Mouse (Mus musculus): ENCODE measurements around the gene Smg1. TPM values are rescaled to one million over a fixed set of nuclear protein-coding genes. Genes with fewer than 3 reads are reported as not detected.

The Smg1 gene
- polyA plus RNA-seq, 1 experiment, result 43.2 TPM

GRCm38 (mm10) chr7:118163006-118163405 lies 80.5 kb downstream of the Smg1 start:
- no peak overlapping the region for H3K4me3 ChIP-seq (ENCODE audit: insufficient read depth, low read length)
- H3K4me1 ChIP-seq (ENCODE audit: control insufficient read depth, insufficient read depth, low read length), result no peaks in the 10 kb centered on the region
- H3K27ac ChIP-seq (ENCODE audit: insufficient read depth, low read depth, low read length), result no peak overlapping the region
- no peak for TF ChIP-seq POLR2A (IDR thresholded peaks at IDR 0.05; ENCODE audit: borderline replicate concordance, low read depth, low read length)
- TF ChIP-seq CTCF (IDR thresholded peaks at IDR 0.05; ENCODE audit: low read depth, low read length), result no peak

- TF ChIP-seq CTCF (IDR thresholded peaks at IDR 0.05; ENCODE audit: low read depth, low read length) (no peak), POLR2A (IDR thresholded peaks at IDR 0.05; ENCODE audit: borderline replicate concordance, low read depth, low read length) (no peak)
- no peak overlapping the region for H3K27ac ChIP-seq (ENCODE audit: insufficient read depth, low read depth, low read length)
- no peak overlapping the region for H3K4me3 ChIP-seq (ENCODE audit: insufficient read depth, low read length)
- H3K4me1 ChIP-seq (ENCODE audit: control insufficient read depth, insufficient read depth, low read length), result no peaks in the 10 kb centered on the region
These were observed 83.3 kb downstream of the Smg1 start for GRCm38 (mm10) chr7:118160121-118160520.

- Histone ChIP-seq H3K4me3 (ENCODE audit: insufficient read depth, low read length) (no peak overlapping the region), H3K27ac (ENCODE audit: insufficient read depth, low read depth, low read length) (no peak overlapping the region), H3K4me1 (ENCODE audit: control insufficient read depth, insufficient read depth, low read length) (peaks cover 5% of the 10 kb centered on the region)
- TF ChIP-seq CTCF (IDR thresholded peaks at IDR 0.05; ENCODE audit: low read depth, low read length) (no peak), POLR2A (IDR thresholded peaks at IDR 0.05; ENCODE audit: borderline replicate concordance, low read depth, low read length) (no peak)
These were observed 87.0 kb downstream of the Smg1 start for GRCm38 (mm10) chr7:118156461-118156860.

- H3K4me3 ChIP-seq (ENCODE audit: insufficient read depth, low read length), result no peak overlapping the region
- H3K27ac ChIP-seq (ENCODE audit: insufficient read depth, low read depth, low read length), result no peak overlapping the region
- TF ChIP-seq POLR2A (IDR thresholded peaks at IDR 0.05; ENCODE audit: borderline replicate concordance, low read depth, low read length) (no peak), CTCF (IDR thresholded peaks at IDR 0.05; ENCODE audit: low read depth, low read length) (no peak)
- peaks cover 5% of the 10 kb centered on the region for H3K4me1 ChIP-seq (ENCODE audit: control insufficient read depth, insufficient read depth, low read length)
These were observed 89.3 kb downstream of the Smg1 start for GRCm38 (mm10) chr7:118154150-118154549.

GRCm38 (mm10) chr7:118143602-118144001 lies 99.9 kb downstream of the Smg1 start:
- Histone ChIP-seq H3K27ac (ENCODE audit: insufficient read depth, low read depth, low read length) (no peak overlapping the region), H3K4me1 (ENCODE audit: control insufficient read depth, insufficient read depth, low read length) (no peaks in the 10 kb centered on the region), H3K4me3 (ENCODE audit: insufficient read depth, low read length) (no peak overlapping the region)
- TF ChIP-seq POLR2A (IDR thresholded peaks at IDR 0.05; ENCODE audit: borderline replicate concordance, low read depth, low read length) (no peak), CTCF (IDR thresholded peaks at IDR 0.05; ENCODE audit: low read depth, low read length) (no peak)

- no peak overlapping the region for H3K4me3 ChIP-seq (ENCODE audit: insufficient read depth, low read length)
- H3K27ac ChIP-seq (ENCODE audit: insufficient read depth, low read depth, low read length), result no peak overlapping the region
- no peak for TF ChIP-seq CTCF (IDR thresholded peaks at IDR 0.05; ENCODE audit: low read depth, low read length)
- no peak for TF ChIP-seq POLR2A (IDR thresholded peaks at IDR 0.05; ENCODE audit: borderline replicate concordance, low read depth, low read length)
- H3K4me1 ChIP-seq (ENCODE audit: control insufficient read depth, insufficient read depth, low read length), result no peaks in the 10 kb centered on the region
These were observed 100.3 kb downstream of the Smg1 start for GRCm38 (mm10) chr7:118143123-118143522.

- H3K27ac ChIP-seq (ENCODE audit: insufficient read depth, low read depth, low read length), result no peak overlapping the region
- TF ChIP-seq CTCF (IDR thresholded peaks at IDR 0.05; ENCODE audit: low read depth, low read length) (no peak), POLR2A (IDR thresholded peaks at IDR 0.05; ENCODE audit: borderline replicate concordance, low read depth, low read length) (no peak)
- no peaks in the 10 kb centered on the region for H3K4me1 ChIP-seq (ENCODE audit: control insufficient read depth, insufficient read depth, low read length)
These were observed 102.2 kb downstream of the Smg1 start for GRCm38 (mm10) chr7:118141271-118141670.

GRCm38 (mm10) chr7:118135128-118135527 lies 108.3 kb downstream of the Smg1 start:
- Histone ChIP-seq H3K4me1 (ENCODE audit: control insufficient read depth, insufficient read depth, low read length) (peaks cover 3% of the 10 kb centered on the region; the same call in 1 of the 2 replicates), H3K27ac (ENCODE audit: insufficient read depth, low read depth, low read length) (no peak overlapping the region), H3K4me3 (ENCODE audit: insufficient read depth, low read length) (no peak overlapping the region)
- TF ChIP-seq POLR2A (IDR thresholded peaks at IDR 0.05; ENCODE audit: borderline replicate concordance, low read depth, low read length) (no peak), CTCF (IDR thresholded peaks at IDR 0.05; ENCODE audit: low read depth, low read length) (no peak)

More at GRCm38 (mm10) chr7:118141271-118141670, 102.2 kb downstream of the Smg1 start:
- no peak overlapping the region for H3K4me3 ChIP-seq (ENCODE audit: insufficient read depth, low read length)

- TF ChIP-seq CTCF (IDR thresholded peaks at IDR 0.05; ENCODE audit: low read depth, low read length) (no peak), POLR2A (IDR thresholded peaks at IDR 0.05; ENCODE audit: borderline replicate concordance, low read depth, low read length) (peak; percentile 94)
- peaks cover 17% of the 10 kb centered on the region for H3K4me1 ChIP-seq (ENCODE audit: control insufficient read depth, insufficient read depth, low read length)
- H3K4me3 ChIP-seq (ENCODE audit: insufficient read depth, low read length), result peak within 1 kb of the TSS; percentile 96
- H3K27ac ChIP-seq (ENCODE audit: insufficient read depth, low read depth, low read length), result peak within 1 kb of the TSS; percentile 86
These were observed 113.9 kb downstream of the Smg1 start, which contains the start of gene Arl6ip1 for GRCm38 (mm10) chr7:118129430-118130041. TSS of gene Arl6ip1 (minus strand) at chr7:118129662.

GRCm38 (mm10) chr7:118128925-118129429 lies 114.5 kb downstream of the Smg1 start:
- Histone ChIP-seq H3K4me1 (ENCODE audit: control insufficient read depth, insufficient read depth, low read length) (peaks cover 19% of the 10 kb centered on the region), H3K27ac (ENCODE audit: insufficient read depth, low read depth, low read length) (peak overlapping the region; percentile 86), H3K4me3 (ENCODE audit: insufficient read depth, low read length) (peak overlapping the region; percentile 96)
- TF ChIP-seq POLR2A (IDR thresholded peaks at IDR 0.05; ENCODE audit: borderline replicate concordance, low read depth, low read length) (no peak), CTCF (IDR thresholded peaks at IDR 0.05; ENCODE audit: low read depth, low read length) (no peak)

Data from bone marrow macrophage, adult 2 months (primary cell).